Mouse (Mus musculus): ENCODE data around the gene Dcst1. TPM values are rescaled to one million over a fixed set of nuclear protein-coding genes. Genes with fewer than 3 reads are reported as not detected.

The Dcst1 gene
- polyA plus RNA-seq, 1 experiment from 2014 or later = 3.3 TPM

DNA sequence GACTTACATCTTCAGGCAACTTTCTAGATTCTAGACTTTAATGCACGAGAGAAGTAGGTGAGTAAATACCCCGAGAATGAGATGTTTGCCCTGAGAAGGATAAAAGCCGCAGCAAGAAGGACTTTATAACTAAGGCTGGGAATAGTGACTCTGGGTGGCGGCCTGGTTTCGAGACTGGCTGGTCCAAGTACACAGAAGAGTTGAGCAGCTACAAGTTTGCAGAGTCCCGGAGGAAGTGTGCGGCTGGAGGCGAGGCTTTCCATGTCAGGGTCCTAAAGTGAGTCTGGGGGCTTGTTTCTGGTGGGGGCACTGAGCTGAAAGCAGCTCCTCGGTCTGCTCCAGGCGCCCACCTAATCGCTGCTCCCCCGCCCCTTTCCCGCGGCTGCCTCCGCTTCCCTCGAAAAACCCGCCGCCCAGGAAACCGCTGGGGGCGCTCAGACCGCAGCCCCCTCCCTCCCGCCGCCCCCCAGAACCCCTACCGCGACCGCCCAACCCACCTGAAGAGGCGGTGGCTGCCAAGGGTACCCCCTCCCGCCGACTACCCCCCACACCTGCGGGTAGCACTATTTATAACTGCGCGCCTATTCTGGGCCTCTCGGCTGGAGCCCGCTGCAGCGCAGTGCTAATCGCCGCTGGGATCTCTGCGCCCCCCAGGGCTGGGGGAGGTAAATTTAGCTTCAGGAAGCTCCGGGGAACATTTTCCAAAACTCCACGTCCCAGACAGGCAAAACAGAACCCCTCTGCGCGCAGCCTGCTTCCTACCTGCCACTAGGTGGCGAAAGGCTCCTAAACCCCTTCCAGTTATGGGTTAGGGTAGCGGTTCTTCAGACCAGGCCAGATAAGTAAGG lies 31.0 kb upstream of the Dcst1 start:
- ATAC-seq (ENCODE audit: low FRiP score, low TSS enrichment) = no peak
- no peaks in the 10 kb centered on the region for H3K36me3 ChIP-seq (ENCODE audit: insufficient read depth, low read length)
- peak overlapping the region; percentile 27 for H3K27ac ChIP-seq (ENCODE audit: low read length)
- peak overlapping the region; percentile 73 for H3K4me3 ChIP-seq (ENCODE audit: low read length)
- peak overlapping the region; percentile 85 for H3K9ac ChIP-seq (replicated peaks; ENCODE audit: low read length)
- peak overlapping the region; percentile 99 for H3K4me2 ChIP-seq (replicated peaks; ENCODE audit: low read depth, low read length)
- H3K9me3 ChIP-seq (ENCODE audit: low read length) = no peaks in the 10 kb centered on the region
- under 1% methylated on average over 42 of the region's 44 CpGs for WGBS
- H3K27me3 ChIP-seq (ENCODE audit: insufficient read depth, low read length) = no peaks in the 10 kb centered on the region
- H3K4me1 ChIP-seq (ENCODE audit: insufficient read depth, low read length) = peaks cover 32% of the 10 kb centered on the region

DNA sequence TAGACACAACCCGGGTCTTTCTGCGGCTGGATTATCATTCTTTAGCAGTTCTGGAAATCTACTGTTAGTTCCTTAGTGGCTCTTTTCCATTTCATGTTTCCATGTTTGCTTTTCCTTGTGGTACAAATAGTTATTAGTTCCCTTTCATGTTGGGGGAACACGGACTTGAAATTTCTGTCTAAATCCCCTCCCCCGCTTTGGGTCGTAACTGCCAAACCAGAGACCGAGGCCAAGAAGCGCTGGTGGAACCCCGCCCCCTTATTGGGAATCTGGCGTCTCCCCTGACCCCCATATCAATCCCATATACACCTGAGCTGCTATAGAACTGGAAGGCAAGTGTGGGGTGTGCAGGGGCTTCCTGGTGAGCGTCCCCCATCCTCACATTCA lies 30.4 kb upstream of the Dcst1 start:
- Histone ChIP-seq H3K4me1 (ENCODE audit: insufficient read depth, low read length) (peaks cover 38% of the 10 kb centered on the region), H3K9me3 (ENCODE audit: low read length) (no peaks in the 10 kb centered on the region), H3K4me3 (ENCODE audit: low read length) (peak overlapping the region; percentile 73), H3K27ac (ENCODE audit: low read length) (peak overlapping the region; percentile 98), H3K9ac (replicated peaks; ENCODE audit: low read length) (peak overlapping the region; percentile 85), H3K27me3 (ENCODE audit: insufficient read depth, low read length) (no peaks in the 10 kb centered on the region), H3K36me3 (ENCODE audit: insufficient read depth, low read length) (no peaks in the 10 kb centered on the region), H3K4me2 (replicated peaks; ENCODE audit: low read depth, low read length) (peak overlapping the region; percentile 99)
- ATAC-seq (ENCODE audit: low FRiP score, low TSS enrichment) = no peak
- 4% methylated on average over 10 of the region's 10 CpGs for WGBS

- H3K9me3 ChIP-seq (ENCODE audit: low read length) = no peaks in the 10 kb centered on the region
- WGBS = under 1% methylated on average over 10 of the region's 12 CpGs
- H3K9ac ChIP-seq (replicated peaks; ENCODE audit: low read length) = peak overlapping the region; percentile 85
- no peaks in the 10 kb centered on the region for H3K27me3 ChIP-seq (ENCODE audit: insufficient read depth, low read length)
- H3K4me1 ChIP-seq (ENCODE audit: insufficient read depth, low read length) = peaks cover 44% of the 10 kb centered on the region
- H3K27ac ChIP-seq (ENCODE audit: low read length) = peak overlapping the region; percentile 98
- ATAC-seq (ENCODE audit: low FRiP score, low TSS enrichment) = peak; percentile 11
- no peaks in the 10 kb centered on the region for H3K36me3 ChIP-seq (ENCODE audit: insufficient read depth, low read length)
- peak overlapping the region; percentile 73 for H3K4me3 ChIP-seq (ENCODE audit: low read length)
- peak overlapping the region; percentile 99 for H3K4me2 ChIP-seq (replicated peaks; ENCODE audit: low read depth, low read length)
Observed at GRCm38 (mm10) chr3:89394894-89395256, 29.8 kb upstream of the Dcst1 start.

GRCm38 (mm10) chr3:89394006-89394893 lies 29.2 kb upstream of the Dcst1 start, which contains the start of gene Zbtb7b:
Gene Zbtb7b (minus strand): TSS chr3:89394776.
- peaks cover 46% of the 10 kb centered on the region for H3K4me1 ChIP-seq (ENCODE audit: insufficient read depth, low read length)
- peak within 1 kb of the TSS; percentile 99 for H3K4me2 ChIP-seq (replicated peaks; ENCODE audit: low read depth, low read length)
- H3K36me3 ChIP-seq (ENCODE audit: insufficient read depth, low read length) = no peaks in the 10 kb centered on the region
- ATAC-seq (ENCODE audit: low FRiP score, low TSS enrichment) = peak; percentile 58
- peak within 1 kb of the TSS; percentile 85 for H3K9ac ChIP-seq (replicated peaks; ENCODE audit: low read length)
- peak within 1 kb of the TSS; percentile 73 for H3K4me3 ChIP-seq (ENCODE audit: low read length)
- peak within 1 kb of the TSS; percentile 98 for H3K27ac ChIP-seq (ENCODE audit: low read length)
- H3K27me3 ChIP-seq (ENCODE audit: insufficient read depth, low read length) = no peaks in the 10 kb centered on the region
- WGBS = under 1% methylated on average over 38 of the region's 42 CpGs
- H3K9me3 ChIP-seq (ENCODE audit: low read length) = no peaks in the 10 kb centered on the region

- Histone ChIP-seq H3K9ac (replicated peaks; ENCODE audit: low read length) (peak overlapping the region; percentile 85), H3K4me3 (ENCODE audit: low read length) (peak overlapping the region; percentile 73), H3K36me3 (ENCODE audit: insufficient read depth, low read length) (no peaks in the 10 kb centered on the region), H3K4me1 (ENCODE audit: insufficient read depth, low read length) (peaks cover 46% of the 10 kb centered on the region), H3K4me2 (replicated peaks; ENCODE audit: low read depth, low read length) (peak overlapping the region; percentile 99), H3K9me3 (ENCODE audit: low read length) (no peaks in the 10 kb centered on the region), H3K27me3 (ENCODE audit: insufficient read depth, low read length) (no peaks in the 10 kb centered on the region), H3K27ac (ENCODE audit: low read length) (peak overlapping the region; percentile 98)
- WGBS = 0% methylated on average over 15 of the region's 15 CpGs
- peak; percentile 94 for ATAC-seq (ENCODE audit: low FRiP score, low TSS enrichment)
Observed at GRCm38 (mm10) chr3:89393605-89394004, 28.6 kb upstream of the Dcst1 start.

- peak overlapping the region; percentile 73 for H3K4me3 ChIP-seq (ENCODE audit: low read length)
- peak overlapping the region; percentile 80 for H3K9ac ChIP-seq (replicated peaks; ENCODE audit: low read length)
- peak overlapping the region; percentile 87 for H3K27ac ChIP-seq (ENCODE audit: low read length)
- no peaks in the 10 kb centered on the region for H3K27me3 ChIP-seq (ENCODE audit: insufficient read depth, low read length)
- H3K4me1 ChIP-seq (ENCODE audit: insufficient read depth, low read length) = peaks cover 46% of the 10 kb centered on the region
- no peak for ATAC-seq (ENCODE audit: low FRiP score, low TSS enrichment)
- H3K36me3 ChIP-seq (ENCODE audit: insufficient read depth, low read length) = no peaks in the 10 kb centered on the region
- under 1% methylated on average over 17 of the region's 24 CpGs for WGBS
- H3K4me2 ChIP-seq (replicated peaks; ENCODE audit: low read depth, low read length) = peak overlapping the region; percentile 99
- no peaks in the 10 kb centered on the region for H3K9me3 ChIP-seq (ENCODE audit: low read length)
Observed at GRCm38 (mm10) chr3:89392871-89393311, 27.8 kb upstream of the Dcst1 start.

- H3K4me1 ChIP-seq (ENCODE audit: insufficient read depth, low read length) = peaks cover 55% of the 10 kb centered on the region
Observed at GRCm38 (mm10) chr3:89391663-89392511, 26.8 kb upstream of the Dcst1 start.

GRCm38 (mm10) chr3:89390699-89391662 lies 25.9 kb upstream of the Dcst1 start:
- Histone ChIP-seq H3K4me2 (replicated peaks; ENCODE audit: low read depth, low read length) (peak overlapping the region; percentile 99), H3K4me3 (ENCODE audit: low read length) (peak overlapping the region; percentile 73), H3K27me3 (ENCODE audit: insufficient read depth, low read length) (no peaks in the 10 kb centered on the region), H3K4me1 (ENCODE audit: insufficient read depth, low read length) (peaks cover 57% of the 10 kb centered on the region), H3K9me3 (ENCODE audit: low read length) (no peaks in the 10 kb centered on the region), H3K36me3 (ENCODE audit: insufficient read depth, low read length) (no peaks in the 10 kb centered on the region), H3K9ac (replicated peaks; ENCODE audit: low read length) (peak overlapping the region; percentile 80), H3K27ac (ENCODE audit: low read length) (peak overlapping the region; percentile 87)
- ATAC-seq (ENCODE audit: low FRiP score, low TSS enrichment) = no peak
- 10% methylated on average over 19 of the region's 19 CpGs for WGBS

More at GRCm38 (mm10) chr3:89391663-89392511, 26.8 kb upstream of the Dcst1 start:
- Histone ChIP-seq H3K36me3 (ENCODE audit: insufficient read depth, low read length) (no peaks in the 10 kb centered on the region), H3K9me3 (ENCODE audit: low read length) (no peaks in the 10 kb centered on the region), H3K9ac (replicated peaks; ENCODE audit: low read length) (peak overlapping the region; percentile 80), H3K4me2 (replicated peaks; ENCODE audit: low read depth, low read length) (peak overlapping the region; percentile 99), H3K27me3 (ENCODE audit: insufficient read depth, low read length) (no peaks in the 10 kb centered on the region), H3K27ac (ENCODE audit: low read length) (peak overlapping the region; percentile 87), H3K4me3 (ENCODE audit: low read length) (peak overlapping the region; percentile 73)
- WGBS = under 1% methylated on average over 54 of the region's 56 CpGs
- no peak for ATAC-seq (ENCODE audit: low FRiP score, low TSS enrichment)
